Mouse (Mus musculus) forebrain, embryonic 14.5 days (tissue): Measurements from ENCODE around the gene Cpsf3. TPM values are rescaled to one million over a fixed set of nuclear protein-coding genes. Genes with fewer than 3 reads are reported as not detected.

Experiments used
- ATAC-seq: fragments of 200-750 bp; cut with Nextera tagmentation; 2 replicates; pipeline ENCODE4 v1.8.0; 2017; ENCODE audit warnings: mild to moderate bottlenecking, moderate library complexity
- DNase-seq: peaks from one replicate; pipeline ENCODE4 v3.0.0-alpha.2; 2015; ENCODE audit warnings: low spot score
- H3K27ac ChIP-seq: fragments of 300-500 bp; sonication (generic); 2 replicates; pipeline ENCODE4 v1.5.1; 2014; ENCODE audit warnings: low read depth, mild to moderate bottlenecking, control low read depth, low read length, moderate library complexity
- H3K27me3 ChIP-seq: fragments of 300-500 bp; sonication (generic); replicated peaks from 2 replicates; pipeline ENCODE4 v1.6.1; 2014; ENCODE audit warnings: low read length, control low read depth, mixed read lengths; ENCODE audit not compliant: control insufficient read depth, insufficient read depth
- H3K36me3 ChIP-seq: fragments of 300-500 bp; sonication (generic); 2 replicates; pipeline ENCODE4 v1.6.1; 2014; ENCODE audit warnings: low read length, control low read depth; ENCODE audit not compliant: control insufficient read depth, insufficient read depth
- H3K4me1 ChIP-seq: fragments of 300-500 bp; sonication (generic); 2 replicates; pipeline ENCODE4 v1.6.1; 2014; ENCODE audit warnings: antibody characterized with exemption, low read length, control low read depth; ENCODE audit not compliant: control insufficient read depth, insufficient read depth
- H3K4me2 ChIP-seq: fragments of 300-500 bp; sonication (generic); 2 replicates; pipeline ENCODE4 v1.6.1; 2014; ENCODE audit warnings: mild to moderate bottlenecking, control low read depth, low read length
- H3K4me3 ChIP-seq: fragments of 300-500 bp; sonication (generic); 2 replicates; pipeline ENCODE4 v1.5.1; 2014; ENCODE audit warnings: low read depth, low read length, control low read depth
- H3K9ac ChIP-seq: fragments of 300-500 bp; sonication (generic); 2 replicates; pipeline ENCODE4 v1.6.1; 2014; ENCODE audit warnings: mild to moderate bottlenecking, low read length, control low read depth, moderate library complexity
- H3K9me3 ChIP-seq: fragments of 300-500 bp; sonication (generic); replicated peaks from 2 replicates; pipeline ENCODE4 v1.6.1; 2016; ENCODE audit warnings: low read length, control low read depth, mixed read lengths; ENCODE audit not compliant: control insufficient read depth
- WGBS: fragments of 180-500 bp; shearing (Covaris S2); extraction: QIAGEN DNeasy Blood & Tissue Kit; methylation state at CpG from one replicate; pipeline ENCODE4 v1.1.7; 2014; 5-methylcytosine and 5-hydroxymethylcytosine counted together
- polyA plus RNA-seq: library from polyadenylated mRNA; unstranded; fragments of >200 nt; fragmentation: Nextera tagmentation; extraction: Ambion mirVana; gene quantifications from 2 replicates; pipeline ENCODE4 v1.2.1, GENCODE M21; 2014

Gene Cpsf3
- polyA plus RNA-seq, 1 experiment from 2014 or later = 126 TPM

DNA sequence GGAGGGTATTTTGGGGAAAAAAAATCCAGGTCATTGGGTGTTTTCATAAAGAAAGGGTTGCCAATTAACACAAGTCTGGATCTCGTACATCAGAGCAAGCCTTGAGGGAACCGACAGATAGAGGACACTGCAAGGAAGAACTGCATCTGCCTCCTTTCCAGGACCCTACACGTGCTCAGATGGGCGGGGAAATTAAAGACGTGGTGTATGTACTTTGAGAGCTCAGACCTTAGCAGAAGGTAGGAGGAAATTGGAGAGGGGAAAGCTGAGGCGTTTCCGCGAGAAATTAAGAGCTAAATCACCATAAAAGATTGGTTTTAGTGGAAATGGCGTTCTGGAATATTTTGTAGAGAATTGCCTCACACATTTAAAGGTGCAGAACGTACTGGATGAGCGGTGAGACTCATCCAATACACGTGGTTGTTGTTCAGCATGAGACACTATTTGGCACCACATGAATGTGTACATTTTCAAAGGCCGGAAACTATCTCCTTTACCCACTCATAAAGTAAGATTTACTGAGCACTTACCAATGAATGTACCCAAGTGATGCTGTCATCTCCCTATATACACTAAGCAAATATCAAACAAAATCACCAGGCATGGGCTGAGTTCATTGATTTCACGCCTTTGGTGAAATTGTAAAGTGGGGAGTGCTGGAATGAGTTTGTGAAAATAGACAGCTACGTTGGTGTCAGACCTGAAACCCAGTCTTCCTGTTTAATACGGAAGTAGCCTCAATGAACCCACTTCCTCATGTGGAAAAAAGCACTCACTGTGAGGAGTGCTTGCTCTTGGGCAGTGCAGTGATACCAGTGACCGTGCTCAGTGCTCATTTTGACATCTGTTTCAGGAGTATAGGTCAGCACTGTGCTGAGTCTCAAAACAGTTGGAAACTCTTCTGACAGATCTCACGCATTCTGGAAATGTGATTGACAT is 1.8 kb downstream of the Cpsf3 start:
- H3K36me3 ChIP-seq = peaks cover 19% of the 10 kb centered on the region
- no peaks in the 10 kb centered on the region for H3K9me3 ChIP-seq
- H3K4me1 ChIP-seq = peaks cover 7% of the 10 kb centered on the region
- WGBS = 38% methylated on average over 18 of the region's 18 CpGs
- peak overlapping the region; percentile 76 for H3K4me2 ChIP-seq
- DNase-seq = peak; percentile 16
- H3K4me3 ChIP-seq = peak overlapping the region; percentile 71
- H3K9ac ChIP-seq = peak overlapping the region; percentile 82
- H3K27ac ChIP-seq = peak overlapping the region; percentile 87
- H3K27me3 ChIP-seq = no peaks in the 10 kb centered on the region
- peak; percentile 28; the same call in 1 of the 2 replicates for ATAC-seq

DNA sequence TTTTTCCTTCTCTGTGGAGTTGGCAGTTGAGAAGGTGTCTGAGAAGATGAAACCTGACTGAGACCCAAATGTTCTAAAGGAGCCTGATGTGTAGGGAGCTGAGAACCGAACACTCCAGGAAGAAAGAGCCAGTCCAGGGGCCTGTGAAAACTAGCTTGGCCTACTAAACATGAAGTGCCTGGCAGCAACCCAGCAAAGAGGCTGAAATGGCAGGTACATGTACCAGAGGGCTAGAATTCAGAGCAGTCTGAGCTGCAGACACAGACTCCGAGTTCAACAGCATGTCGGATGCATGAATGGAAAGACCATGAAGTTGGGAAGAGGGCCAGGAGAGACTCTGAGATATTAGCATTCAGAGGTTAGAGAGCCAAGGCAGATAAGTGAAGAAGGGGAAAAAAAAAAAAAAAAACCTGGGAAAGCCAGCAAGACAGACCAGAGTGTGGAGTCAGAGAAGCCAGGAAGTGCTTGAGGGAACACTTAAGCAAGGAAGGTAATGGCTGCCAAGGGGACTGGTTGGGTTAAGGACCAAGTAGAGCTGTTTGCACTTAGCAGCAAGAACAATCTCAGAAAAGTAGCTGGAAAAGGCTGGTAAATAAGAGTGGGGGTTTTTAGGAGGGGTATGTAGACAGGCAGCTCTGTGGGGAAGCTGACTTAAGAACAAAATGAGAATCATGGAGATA is 3.7 kb downstream of the Cpsf3 start:
- no peak for ATAC-seq
- WGBS = 87% methylated on average over 3 of the region's 3 CpGs
- H3K27me3 ChIP-seq = no peaks in the 10 kb centered on the region

DNA sequence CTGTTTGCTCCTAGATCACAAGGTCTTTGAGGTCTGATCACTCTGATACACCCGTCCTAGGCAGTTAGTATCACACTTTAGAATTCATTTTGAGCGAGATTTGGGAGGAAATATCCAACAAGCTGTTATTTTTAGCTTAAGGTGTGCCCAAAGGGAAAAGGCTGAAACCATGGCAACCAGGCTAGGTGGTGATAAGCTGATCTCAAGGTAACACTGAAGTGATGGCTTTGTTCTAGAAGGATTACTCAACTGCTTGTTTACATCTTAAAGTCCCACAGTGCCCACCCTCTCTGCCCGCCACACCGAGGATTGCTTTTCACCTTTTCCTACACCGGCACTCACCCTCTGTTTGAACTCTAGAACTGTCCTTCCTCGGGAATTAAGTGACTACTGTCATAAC is 4.5 kb downstream of the Cpsf3 start:
- Histone ChIP-seq H3K9me3 (no peaks in the 10 kb centered on the region), H3K4me1 (peaks cover 7% of the 10 kb centered on the region), H3K27me3 (no peaks in the 10 kb centered on the region), H3K36me3 (peaks cover 46% of the 10 kb centered on the region), H3K4me2 (no peak overlapping the region), H3K27ac (no peak overlapping the region), H3K9ac (no peak overlapping the region), H3K4me3 (no peak overlapping the region)
- no peak for DNase-seq
- no peak for ATAC-seq
- WGBS = 89% methylated on average over 6 of the region's 6 CpGs

More for the DNA sequence above, 3.7 kb downstream of the Cpsf3 start:
- Histone ChIP-seq H3K9me3 (no peaks in the 10 kb centered on the region), H3K9ac (no peak overlapping the region), H3K27ac (no peak overlapping the region), H3K4me1 (peaks cover 7% of the 10 kb centered on the region), H3K4me3 (no peak overlapping the region), H3K4me2 (no peak overlapping the region), H3K36me3 (peaks cover 38% of the 10 kb centered on the region)
- DNase-seq = no peak

DNA sequence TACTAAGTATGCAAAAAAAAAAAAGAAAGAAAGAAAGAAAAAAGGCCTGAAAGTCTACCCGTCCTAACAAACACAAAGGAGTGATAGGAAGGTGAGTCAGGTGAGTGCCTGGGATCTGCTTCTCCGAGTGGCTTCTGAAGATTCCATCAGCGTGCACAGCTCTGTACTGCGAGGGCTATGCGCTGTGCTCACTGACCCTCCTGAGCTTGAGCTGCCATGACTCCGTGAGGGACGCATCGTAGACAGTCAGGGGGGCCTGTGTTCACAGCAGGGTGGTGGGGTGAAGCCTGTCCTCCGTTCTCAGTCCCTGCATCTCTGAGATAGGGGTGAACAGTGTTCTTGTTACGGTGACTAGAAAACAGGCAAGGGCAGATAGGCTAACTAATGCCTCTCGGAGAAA is 13.7 kb downstream of the Cpsf3 start:
- ATAC-seq (no peak), DNase-seq (no peak)
- H3K4me2 ChIP-seq = no peak overlapping the region

DNA sequence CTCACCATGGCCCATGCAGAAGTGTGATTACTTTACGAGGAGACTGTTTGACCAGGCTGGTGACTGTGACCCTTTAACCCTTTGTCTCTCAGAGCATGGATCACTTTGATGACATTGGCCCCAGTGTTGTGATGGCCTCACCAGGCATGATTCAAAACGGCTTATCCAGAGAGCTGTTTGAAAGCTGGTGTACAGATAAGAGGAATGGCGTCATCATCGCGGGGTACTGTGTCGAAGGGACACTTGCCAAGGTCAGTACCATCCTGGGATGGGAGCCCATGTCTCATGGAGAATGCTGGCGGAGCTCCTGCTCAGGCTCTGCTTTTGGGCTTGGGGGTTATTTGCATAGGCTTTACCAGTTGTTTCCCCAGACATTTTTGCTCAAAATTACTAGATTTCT is 16.1 kb downstream of the Cpsf3 start:
- H3K27me3 ChIP-seq = no peaks in the 10 kb centered on the region
- 91% methylated on average over 7 of the region's 7 CpGs for WGBS
- peaks cover 89% of the 10 kb centered on the region for H3K36me3 ChIP-seq
- ATAC-seq (no peak), DNase-seq (no peak)
- H3K4me3 ChIP-seq = no peak overlapping the region
- no peak overlapping the region for H3K9ac ChIP-seq
- H3K4me2 ChIP-seq = no peak overlapping the region
- H3K27ac ChIP-seq = no peak overlapping the region
- no peaks in the 10 kb centered on the region for H3K4me1 ChIP-seq
- H3K9me3 ChIP-seq = no peaks in the 10 kb centered on the region

More for the DNA sequence above, 13.7 kb downstream of the Cpsf3 start:
- Histone ChIP-seq H3K27me3 (no peaks in the 10 kb centered on the region), H3K9me3 (no peaks in the 10 kb centered on the region), H3K27ac (no peak overlapping the region), H3K36me3 (peaks cover 92% of the 10 kb centered on the region), H3K9ac (no peak overlapping the region), H3K4me3 (no peak overlapping the region), H3K4me1 (no peaks in the 10 kb centered on the region)
- WGBS = 93% methylated on average over 11 of the region's 11 CpGs

DNA sequence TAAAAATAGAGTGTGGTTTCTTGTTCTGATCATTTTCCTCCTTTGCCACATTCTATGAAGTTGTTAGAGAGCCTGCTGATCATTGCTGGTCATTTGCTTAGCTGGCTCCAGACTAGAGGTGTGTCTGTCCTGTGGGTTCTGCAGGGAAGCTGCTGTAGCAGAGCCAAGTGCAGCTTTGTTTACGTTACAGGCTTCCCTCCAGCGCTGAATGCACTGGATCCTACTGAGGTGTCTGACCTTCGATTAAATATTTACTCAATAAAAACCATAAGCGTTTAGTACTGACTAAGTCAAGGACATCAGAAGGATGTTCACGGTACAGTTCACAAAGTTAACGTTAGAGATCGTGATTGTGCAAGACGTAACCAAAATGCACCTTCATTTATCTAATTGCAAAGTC is 16.7 kb downstream of the Cpsf3 start:
- DNase-seq (no peak), ATAC-seq (no peak)
- Histone ChIP-seq H3K27me3 (no peaks in the 10 kb centered on the region), H3K4me3 (no peak overlapping the region), H3K9ac (no peak overlapping the region), H3K9me3 (no peaks in the 10 kb centered on the region), H3K4me2 (no peak overlapping the region), H3K36me3 (peaks cover 90% of the 10 kb centered on the region), H3K27ac (no peak overlapping the region), H3K4me1 (no peaks in the 10 kb centered on the region)
- 94% methylated on average over 8 of the region's 8 CpGs for WGBS

DNA sequence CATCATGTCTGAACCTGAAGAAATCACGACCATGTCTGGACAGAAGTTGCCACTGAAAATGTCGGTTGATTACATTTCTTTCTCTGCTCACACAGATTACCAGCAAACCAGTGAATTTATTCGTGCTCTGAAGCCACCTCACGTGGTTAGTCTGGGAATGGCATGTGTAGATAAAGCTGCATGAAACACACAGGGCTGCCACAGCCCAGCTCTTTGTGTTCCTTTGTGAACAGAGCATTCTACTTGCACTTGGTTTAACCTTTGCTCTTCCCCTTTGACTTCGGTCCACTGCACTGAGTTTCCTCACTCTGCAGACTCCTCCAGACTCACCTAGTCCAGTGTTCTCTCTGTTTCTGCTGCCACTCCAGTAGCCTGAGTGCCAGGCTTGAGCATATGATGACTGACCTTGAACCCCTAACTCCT is 17.2 kb downstream of the Cpsf3 start:
- no peaks in the 10 kb centered on the region for H3K9me3 ChIP-seq
- H3K9ac ChIP-seq = no peak overlapping the region
- 88% methylated on average over 5 of the region's 5 CpGs for WGBS
- DNase-seq = no peak
- peaks cover 90% of the 10 kb centered on the region for H3K36me3 ChIP-seq
- ATAC-seq = no peak
- no peak overlapping the region for H3K4me3 ChIP-seq
- H3K27ac ChIP-seq = no peak overlapping the region
- no peaks in the 10 kb centered on the region for H3K27me3 ChIP-seq
- H3K4me2 ChIP-seq = no peak overlapping the region
- H3K4me1 ChIP-seq = no peaks in the 10 kb centered on the region

DNA sequence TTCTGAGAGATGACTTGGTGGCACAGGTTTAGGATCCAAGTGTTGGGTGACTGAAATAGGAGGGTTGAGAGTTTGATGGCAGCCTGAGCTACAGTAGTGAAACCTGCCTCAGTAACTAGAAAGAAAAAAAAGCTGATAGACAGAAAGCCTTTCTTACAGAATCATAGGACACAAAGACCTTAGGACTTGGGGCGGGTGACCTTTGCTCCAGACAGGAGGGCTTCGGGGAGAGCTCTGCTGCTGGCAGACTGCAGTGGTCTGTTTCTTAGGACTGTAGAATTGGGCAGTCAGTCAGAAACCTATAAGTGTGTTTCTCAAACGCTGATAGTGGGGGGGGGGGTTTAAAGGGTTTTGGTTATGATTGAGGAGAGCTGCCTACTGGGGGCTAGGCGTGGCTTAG is 20.6 kb downstream of the Cpsf3 start:
- Histone ChIP-seq H3K4me2 (no peak overlapping the region), H3K9me3 (no peaks in the 10 kb centered on the region), H3K27me3 (no peaks in the 10 kb centered on the region), H3K27ac (no peak overlapping the region), H3K4me3 (no peak overlapping the region), H3K36me3 (peaks cover 94% of the 10 kb centered on the region), H3K4me1 (no peaks in the 10 kb centered on the region), H3K9ac (no peak overlapping the region)
- ATAC-seq (no peak), DNase-seq (no peak)
- WGBS = 91% methylated on average over 4 of the region's 4 CpGs

DNA sequence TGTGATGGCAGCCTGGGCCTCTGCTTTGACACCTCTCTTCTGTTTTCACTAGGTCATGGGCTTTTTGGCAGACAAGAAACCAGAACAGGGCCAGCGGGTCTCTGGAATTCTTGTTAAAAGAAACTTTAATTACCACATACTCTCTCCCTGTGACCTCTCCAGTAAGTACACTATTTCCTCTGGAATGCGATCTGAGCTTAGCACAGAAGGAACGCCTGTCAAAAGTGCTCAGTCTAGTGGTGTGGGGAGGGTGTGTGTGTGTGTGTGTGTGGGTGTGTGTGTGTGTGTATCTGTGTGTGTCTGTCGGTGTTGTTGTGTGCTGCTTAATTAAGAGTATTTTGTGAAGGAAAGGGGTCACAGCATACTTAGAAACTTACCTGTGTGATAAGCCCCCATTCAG is 21.5 kb downstream of the Cpsf3 start:
- no peak for ATAC-seq
- 91% methylated on average over 4 of the region's 4 CpGs for WGBS
- H3K4me1 ChIP-seq = no peaks in the 10 kb centered on the region
- H3K4me2 ChIP-seq = no peak overlapping the region
- H3K27ac ChIP-seq = no peak overlapping the region
- H3K9me3 ChIP-seq = no peaks in the 10 kb centered on the region
- no peak overlapping the region for H3K4me3 ChIP-seq
- no peak for DNase-seq
- H3K27me3 ChIP-seq = no peaks in the 10 kb centered on the region
- peaks cover 95% of the 10 kb centered on the region for H3K36me3 ChIP-seq
- no peak overlapping the region for H3K9ac ChIP-seq
